Mouse (Mus musculus) brain, embryonic 14.5 days (tissue): ENCODE data around the gene Dpf3.

Source experiments
- CTCF ChIP-seq: fragments of 200-500 bp; IDR thresholded peaks from 2 replicates; pipeline ENCODE4 v1.5.1; 2012; ENCODE audit warnings: inconsistent platforms, mild to moderate bottlenecking, moderate library complexity, borderline replicate concordance; ENCODE audit not compliant: insufficient read depth, insufficient read length; ENCODE audit errors: extremely low read depth
- POLR2A ChIP-seq: fragments of 200-500 bp; IDR thresholded peaks from 2 replicates; pipeline ENCODE4 v1.6.1; 2012; ENCODE audit warnings: mild to moderate bottlenecking, inconsistent platforms, borderline replicate concordance; ENCODE audit not compliant: poor library complexity, insufficient read depth, insufficient read length, severe bottlenecking; ENCODE audit errors: extremely low read depth

- TF ChIP-seq CTCF (no peak), POLR2A (no peak)
These were observed 317.9 kb downstream of the Dpf3 start for GRCm38 (mm10) chr12:83169495-83170209.
